Mouse (Mus musculus) cerebellum, postnatal 14 days (tissue): ENCODE measurements around the gene Il3ra.

Experiments used
- DNase-seq, 2 experiments: peaks; one replicate each; pipeline ENCODE4 v3.0.0; 2021; ENCODE audit warnings: mixed read lengths in 2 of 2

Il3ra gene

DNA sequence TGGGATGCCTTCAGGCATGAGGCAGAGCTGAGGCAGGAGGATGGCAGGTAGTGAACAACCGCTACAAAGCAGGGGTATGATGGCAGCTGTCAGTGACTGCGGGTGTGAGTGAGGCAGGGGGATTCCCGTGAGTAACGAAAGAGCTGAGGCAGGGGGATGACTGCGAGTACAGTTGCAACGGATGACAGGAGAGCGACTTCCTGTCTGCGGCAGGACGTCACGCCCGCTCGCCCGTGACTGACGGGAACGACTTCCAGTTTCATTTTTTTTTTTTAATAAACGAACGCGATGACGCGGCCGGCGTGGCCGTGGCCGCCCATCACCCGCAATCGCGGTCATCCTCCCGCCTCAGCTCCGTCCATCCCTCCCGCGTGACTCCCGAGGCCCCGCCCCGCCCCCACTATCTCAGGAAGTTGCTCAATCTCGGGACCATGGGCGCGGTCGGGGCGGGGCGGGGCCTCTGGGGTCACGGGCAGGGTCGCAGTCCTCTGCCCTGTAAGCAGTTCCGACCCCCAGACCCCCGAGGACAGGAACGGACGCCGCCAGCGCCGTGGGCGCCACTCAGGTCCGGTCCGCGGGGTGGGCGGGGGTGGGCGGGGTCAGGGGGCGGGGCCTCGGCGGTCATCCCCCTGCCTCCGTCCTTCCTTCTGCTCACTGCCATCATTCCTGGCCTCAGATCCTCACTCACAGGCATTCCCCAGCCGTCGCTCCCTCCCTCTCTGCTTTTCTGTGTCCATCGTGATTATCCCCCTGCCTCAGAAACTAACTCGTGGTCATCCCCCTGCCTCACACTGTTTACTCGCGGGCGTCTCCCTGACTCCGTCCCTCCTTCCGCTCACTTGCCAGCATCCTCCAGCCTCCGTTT lies at the start of gene Il3ra:
Gene Il3ra (plus strand): TSS at position 328 of the 865 bp plus-strand sequence.
- peak; percentile 80 to 89 for DNase-seq

DNA sequence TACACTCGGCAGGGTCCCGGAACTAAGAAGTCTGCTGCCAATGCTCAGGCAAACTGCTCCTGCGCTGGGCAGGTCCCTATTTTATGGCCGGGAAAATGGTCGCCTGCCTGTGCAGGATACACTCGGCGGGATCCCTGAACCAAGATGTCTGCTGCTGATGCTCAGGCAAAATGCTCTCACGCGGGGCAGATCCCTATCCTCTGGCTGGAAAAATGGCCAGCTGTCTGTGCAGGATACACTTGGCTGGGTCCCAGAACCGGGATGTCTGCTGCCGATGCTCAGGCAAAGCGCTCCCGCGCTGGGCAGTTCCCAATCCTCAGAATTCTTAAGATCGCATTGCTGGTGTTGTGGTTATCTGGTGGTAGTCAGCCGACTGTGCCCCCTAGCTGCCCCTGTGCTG lies 37.1 kb upstream of the Il3ra start:
- peak; percentile 70 to 77 for DNase-seq

DNA sequence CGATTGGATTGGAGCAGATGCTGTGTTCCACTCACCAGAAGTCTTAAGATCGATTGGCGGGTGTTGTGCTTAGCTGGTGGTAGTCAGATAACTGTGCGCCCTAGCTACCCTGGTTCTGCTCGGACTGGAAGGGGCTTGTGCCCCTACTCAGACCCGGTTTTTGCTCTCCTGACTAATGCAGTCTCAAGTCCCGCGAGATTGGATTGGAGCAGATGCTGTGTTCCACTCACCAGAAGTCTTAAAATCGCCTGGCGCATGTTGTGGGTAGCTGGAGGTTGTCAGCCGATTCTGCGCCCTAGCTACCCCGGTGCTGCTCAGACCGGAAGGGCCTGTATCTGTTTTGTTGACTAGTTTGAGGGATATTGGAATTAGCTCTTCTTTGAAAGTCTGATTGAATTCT lies 36.7 kb upstream of the Il3ra start:
- peak; percentile 36 to 37 for DNase-seq

DNA sequence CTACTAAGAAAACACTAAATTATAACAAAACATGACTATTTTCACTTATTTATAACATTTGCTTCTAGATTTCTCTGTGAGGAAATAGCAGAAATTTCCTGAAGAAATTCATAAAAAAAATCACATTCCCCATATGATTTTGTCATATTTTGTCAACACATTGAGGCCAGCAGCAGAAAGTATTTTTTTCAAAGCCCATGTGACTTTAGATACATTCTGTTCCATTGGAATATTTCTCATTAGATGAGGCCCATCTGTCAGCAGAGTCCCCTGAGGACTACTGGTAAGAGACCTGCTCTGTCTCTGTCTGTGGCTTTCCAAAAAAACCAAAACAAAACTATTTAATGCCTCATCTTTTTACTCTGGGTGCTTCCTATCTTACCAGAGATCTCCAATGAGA lies 23.5 kb upstream of the Il3ra start, which contains the start of gene Olfr31:
Gene Olfr31 (plus strand): TSS at position 301 of the 400 bp plus-strand sequence.
- no peak for DNase-seq

DNA sequence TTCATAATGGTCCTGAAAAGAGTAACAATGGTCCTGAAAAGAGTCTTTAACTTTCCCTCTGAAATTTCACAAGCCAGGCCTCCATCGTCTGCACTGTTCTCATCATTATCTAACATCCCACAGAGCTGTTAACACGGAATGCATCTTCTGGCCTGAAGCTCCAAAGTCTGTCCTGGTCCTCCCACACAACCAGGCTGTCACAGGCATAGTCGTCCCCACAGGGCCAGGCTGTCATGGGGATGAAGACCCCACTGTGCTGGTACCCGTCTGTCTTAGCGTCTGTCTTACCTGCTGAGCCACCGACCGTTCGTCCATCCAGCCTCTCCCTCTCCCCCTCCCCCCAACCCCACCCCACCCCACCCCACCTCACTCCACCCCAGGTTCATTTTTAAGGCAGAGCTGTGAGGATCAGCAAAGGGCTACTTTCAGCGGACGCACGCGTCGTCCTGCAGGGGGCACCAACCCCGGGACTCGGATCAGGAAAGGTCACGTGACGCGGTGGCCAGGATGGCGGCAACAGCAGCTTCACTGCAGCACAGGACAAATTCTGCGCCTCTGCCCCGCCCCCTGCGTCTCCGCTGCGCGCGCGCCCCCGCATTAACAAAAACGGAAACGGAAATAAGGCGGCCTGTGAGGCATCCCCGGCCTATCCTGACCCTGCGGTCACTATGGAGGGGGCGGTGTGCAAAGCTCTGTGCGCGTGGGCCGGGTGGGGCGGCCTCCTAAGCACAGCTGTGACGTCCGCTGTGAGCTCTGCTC lies 783 bp upstream of the Il3ra start:
- DNase-seq, result peak; percentile 92 to 96

DNA sequence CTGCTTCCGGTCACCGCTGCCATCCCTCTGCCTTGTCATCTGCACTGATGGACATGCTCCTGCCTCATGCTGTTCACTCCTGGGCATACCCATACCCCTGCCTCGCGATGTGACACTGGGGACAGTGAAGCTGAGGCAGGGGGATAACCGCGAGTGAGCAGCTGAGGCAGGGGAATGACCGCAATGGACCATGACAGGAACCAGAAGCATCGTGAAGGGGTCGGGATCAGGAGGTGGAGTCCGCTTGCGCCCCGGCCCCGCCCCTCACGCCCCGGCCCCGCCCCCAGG lies 682 bp downstream of the Il3ra start:
- no peak for DNase-seq

DNA sequence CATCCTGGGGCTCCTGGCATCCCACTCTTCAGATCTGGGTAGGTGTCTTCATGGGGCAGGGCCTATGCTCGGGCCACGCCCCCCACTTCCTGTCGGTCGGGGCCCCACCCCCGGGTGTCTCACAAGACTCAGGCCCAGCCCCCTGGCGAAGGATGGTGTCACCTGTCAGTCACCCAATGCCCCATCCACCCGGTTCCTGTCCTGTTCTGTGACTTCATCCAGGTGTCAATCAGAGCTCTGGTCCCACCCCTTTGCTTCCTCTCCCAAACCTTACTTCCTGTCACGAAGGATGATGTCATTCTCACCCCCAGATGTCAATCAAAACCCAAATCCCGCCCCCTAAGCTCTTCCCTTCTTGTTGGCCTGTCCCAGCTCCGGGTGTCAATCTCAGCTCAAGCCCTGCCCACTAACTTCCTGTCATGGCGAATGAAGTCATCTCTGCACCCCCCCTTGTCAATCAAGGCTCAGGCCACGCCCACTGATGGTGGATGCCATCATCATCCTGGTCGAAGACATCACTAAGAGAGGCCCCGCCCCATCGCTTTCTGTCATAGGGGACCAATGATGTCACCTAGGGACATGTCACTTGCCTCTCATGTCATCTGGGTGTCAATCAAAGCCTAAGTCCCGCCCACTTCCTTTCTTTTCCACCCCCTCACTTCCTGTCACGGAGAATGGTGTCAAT lies 1.2 kb downstream of the Il3ra start:
- DNase-seq, result peak; percentile 32 to 71

DNA sequence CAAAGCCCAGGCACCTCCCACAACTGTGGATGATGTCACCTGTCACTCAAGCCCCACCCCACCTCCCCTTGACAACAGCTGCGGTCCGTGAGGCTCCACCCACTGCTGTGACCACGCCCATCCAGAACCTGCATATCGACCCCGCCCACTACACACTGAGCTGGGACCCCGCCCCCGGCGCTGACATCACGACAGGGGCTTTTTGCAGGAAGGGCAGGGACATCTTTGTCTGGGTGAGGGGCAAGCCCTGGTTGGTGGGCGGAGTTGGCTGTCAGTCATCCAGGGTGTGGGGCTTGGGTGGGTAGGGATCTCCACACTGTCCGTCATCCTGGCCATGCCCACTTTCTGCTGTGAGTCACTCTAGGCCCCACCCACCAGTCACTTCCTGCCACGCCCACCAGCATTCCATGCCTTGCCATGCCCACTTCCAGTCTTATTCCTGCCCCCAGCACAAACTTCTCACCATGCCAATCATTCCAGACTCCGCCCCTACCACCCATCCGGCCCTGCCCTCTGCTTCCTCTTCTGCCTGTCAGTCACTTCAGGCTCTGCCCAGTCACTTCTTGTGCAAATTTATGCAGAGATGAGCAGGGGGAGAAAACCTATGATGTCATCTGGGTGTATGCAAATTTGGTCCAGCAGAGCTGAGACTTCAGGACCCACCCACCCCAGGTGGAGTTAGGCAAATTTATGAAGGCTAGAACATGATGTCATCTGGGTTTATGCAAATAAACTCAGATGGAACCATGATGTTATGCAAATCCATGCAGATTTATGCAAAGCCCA lies 2.0 kb downstream of the Il3ra start:
- DNase-seq, result peak; percentile 28 to 64

DNA sequence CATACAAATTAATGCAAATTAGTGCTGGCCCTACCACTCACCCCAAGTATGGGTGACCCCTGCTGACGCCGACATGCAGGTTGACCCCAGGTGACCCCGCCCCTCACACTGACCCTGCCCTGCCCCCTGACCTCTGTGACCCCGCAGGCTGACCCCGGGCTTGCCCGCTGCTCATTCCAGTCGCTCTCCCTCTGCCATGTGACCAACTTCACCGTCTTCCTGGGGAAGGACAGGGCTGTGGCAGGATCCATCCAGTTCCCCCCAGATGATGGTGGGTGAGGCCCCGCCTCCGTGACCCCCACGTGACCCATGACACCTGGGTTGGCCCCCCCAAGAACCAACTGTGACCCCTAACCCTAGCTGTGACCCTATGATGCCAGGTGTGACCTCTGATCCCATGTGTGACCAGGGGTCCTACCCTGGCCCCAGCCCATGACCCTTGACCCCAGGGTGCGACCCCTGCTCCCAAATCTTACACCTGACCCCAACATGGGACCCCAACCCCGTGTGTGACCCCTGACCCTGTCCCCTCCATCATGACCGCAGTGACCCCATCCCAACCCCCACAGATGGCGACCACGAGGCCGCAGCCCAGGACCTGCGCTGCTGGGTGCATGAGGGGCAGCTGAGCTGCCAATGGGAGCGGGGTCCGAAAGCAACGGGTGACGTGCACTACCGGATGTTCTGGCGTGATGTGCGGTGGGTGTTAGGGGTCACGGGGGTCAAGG lies 2.8 kb downstream of the Il3ra start:
- DNase-seq, result peak; percentile 18 to 52

DNA sequence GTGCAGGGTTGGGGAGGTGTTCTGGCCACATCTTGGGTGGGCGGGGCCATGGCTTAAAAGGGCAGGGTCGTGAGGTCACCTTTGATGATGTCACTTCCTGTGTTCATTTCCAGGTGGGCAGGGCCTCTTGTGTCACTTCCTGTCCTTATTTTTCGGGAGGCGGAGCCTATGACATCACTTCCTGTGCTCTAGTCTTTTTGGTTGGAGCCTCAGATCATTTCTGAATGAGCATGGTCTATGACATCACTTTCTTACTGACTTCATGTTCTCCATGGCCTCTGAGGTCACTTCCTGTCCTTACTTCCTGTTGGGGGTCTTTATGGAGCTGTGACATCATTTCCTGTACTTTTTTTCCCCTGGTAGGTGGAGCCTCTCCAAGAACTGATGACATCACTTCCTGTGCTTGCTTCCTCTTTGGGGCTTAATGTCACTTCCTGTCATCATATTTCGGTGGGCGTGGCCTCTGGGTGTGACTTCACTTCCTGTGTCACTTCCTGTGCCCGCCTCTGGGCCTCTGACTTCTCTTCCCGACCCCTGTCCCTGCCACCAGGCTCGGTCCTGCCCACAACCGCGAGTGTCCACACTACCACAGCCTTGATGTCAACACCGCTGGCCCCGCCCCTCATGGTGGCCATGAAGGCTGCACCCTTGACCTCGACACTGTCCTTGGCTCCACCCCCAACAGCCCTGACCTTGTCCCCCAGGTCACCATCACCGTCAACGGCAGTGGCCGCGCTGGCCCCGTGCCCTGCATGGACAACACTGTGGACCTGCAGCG lies 3.6 kb downstream of the Il3ra start:
- peak; percentile 7 to 42 for DNase-seq

DNA sequence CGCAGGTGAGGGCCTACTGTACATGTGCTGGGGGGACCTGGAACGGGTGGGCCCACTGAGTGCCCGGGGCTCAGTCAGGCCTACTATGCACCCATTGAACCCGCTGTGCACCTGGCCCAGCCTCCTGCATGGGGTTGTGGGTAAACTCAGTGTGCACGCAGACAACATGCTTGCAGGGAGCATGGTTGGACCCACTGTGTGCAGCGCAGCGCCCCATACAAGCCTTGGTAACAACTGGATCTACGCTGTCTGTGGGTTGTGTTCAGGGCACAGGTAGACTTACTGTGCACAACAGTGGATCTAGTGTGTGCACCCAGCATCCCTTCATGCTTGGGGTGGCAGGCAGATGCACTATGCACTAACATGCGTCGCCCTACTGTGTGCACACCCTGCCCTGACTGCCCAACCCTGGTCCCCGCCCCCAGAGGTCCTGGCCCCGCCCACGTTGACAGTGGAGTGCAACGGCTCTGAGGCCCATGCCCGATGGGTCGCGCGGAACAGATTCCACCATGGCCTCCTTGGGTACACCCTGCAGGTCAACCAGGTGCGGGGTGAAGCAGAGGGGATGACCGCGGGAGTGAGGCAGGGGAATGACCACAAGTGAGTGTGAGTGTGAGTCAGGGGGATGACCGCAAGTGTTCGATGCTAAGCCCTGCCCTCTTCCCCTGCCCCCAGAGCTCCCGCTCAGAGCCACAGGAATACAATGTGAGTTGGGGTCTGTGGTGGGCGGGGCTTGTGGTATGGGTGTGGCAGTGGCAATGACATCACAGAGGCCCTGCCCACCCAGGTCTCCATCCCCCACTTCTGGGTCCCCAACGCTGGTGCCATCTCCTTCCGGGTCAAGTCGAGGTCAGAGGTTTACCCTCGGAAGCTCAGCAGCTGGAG lies 4.4 kb downstream of the Il3ra start:
- DNase-seq, result peak; percentile 4 to 35

DNA sequence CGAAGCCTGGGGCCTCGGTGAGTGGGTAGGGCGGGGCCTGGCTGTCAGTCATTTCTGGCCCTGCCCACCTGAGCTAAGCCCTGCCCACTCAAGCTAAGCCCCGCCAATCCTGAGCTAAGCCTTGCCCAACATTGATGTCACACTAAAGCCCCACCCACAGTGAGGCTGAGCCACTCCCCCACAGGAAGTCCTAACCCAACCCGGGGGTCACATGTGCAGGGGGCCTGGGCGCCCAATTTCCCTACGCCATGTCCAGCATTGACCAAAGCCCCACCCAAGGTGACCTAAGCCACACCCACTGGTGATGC lies 5.0 kb downstream of the Il3ra start:
- peak in 1 of 2 experiments; percentile 12 for DNase-seq

DNA sequence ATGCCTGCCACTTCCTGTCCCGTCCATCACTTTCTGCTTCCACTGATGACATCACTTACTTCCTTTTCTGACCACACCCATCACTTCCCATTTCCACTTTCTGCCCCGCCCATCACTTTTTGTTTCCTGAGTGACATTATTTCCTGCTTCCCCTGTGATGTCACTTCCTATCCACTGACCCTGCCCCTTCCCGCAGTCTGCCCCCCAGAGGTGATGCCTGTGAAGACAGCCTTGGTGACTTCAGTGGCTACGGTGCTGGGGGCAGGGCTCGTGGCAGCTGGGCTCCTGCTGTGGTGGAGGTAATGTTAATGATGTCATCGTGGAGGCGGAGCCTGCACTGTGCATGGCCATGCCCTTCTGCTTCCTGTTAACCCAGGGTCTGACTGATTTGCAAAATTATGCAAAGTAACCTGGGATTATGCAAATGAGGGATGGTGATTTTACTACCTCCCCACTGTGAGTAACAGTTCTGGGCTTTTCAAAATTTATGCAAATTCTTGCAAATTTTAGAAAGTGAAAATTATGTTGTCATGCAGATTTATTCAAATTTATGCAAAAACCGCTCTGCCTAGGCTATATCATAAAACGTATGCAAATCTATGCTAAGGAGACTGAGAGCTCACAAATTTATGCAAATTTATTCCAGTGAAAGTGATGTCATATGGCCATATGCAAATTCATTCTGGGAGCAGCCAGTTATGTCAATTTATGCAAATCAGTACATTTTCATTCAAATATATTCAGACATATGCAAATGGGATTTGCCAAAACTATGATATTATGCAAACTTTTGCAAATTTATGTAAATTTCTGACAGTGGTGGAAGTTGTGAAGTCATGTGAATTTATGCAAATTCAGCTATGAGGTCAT lies 5.9 kb downstream of the Il3ra start:
- DNase-seq, result peak; percentile 2 to 30

DNA sequence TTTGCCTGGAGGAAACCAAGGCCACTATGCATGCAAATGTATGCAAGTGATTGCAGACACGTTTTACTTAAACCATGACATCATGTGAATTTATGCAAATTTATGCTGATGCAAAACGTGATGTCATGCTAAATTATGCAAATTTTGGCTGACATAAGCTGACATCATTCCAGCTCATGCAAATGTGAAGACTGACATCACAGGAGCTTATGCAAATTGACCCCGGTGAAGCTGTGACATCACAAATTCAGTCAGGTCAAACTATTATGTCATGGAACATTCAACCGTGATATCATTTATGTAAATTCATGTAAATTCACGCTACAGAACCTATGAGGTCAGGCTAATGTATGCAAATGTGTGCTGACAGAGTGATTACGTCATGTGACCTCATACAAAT lies 6.5 kb downstream of the Il3ra start:
- DNase-seq, result no peak

DNA sequence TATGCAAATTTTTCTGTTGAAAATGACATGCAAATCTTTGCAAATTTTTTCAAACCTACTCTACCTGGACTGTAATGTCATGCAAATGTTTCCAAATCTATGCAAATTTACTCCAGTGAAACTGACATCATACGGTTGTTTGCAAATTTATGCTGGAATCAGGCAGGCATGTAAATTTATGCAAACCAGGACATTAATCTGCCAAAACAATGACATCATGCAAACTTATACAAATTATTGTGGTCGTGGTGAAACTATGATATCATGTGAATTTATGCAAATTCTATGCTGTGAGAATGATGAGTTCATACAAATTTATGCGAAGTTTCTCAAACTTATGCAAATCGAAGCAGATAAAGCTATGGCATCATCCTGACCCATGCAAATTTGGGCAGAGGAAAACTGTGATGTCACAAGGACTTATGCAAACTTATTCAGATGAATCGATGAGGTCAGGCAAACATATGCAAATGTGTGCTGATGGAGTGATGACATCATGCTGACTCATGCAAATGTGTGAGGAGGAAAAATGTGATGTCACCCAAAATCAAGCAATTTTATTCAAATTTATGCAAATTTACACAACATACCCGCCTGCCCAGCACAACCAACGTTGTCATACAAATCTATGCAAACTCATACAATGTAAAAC lies 7.1 kb downstream of the Il3ra start:
- DNase-seq, result no peak

DNA sequence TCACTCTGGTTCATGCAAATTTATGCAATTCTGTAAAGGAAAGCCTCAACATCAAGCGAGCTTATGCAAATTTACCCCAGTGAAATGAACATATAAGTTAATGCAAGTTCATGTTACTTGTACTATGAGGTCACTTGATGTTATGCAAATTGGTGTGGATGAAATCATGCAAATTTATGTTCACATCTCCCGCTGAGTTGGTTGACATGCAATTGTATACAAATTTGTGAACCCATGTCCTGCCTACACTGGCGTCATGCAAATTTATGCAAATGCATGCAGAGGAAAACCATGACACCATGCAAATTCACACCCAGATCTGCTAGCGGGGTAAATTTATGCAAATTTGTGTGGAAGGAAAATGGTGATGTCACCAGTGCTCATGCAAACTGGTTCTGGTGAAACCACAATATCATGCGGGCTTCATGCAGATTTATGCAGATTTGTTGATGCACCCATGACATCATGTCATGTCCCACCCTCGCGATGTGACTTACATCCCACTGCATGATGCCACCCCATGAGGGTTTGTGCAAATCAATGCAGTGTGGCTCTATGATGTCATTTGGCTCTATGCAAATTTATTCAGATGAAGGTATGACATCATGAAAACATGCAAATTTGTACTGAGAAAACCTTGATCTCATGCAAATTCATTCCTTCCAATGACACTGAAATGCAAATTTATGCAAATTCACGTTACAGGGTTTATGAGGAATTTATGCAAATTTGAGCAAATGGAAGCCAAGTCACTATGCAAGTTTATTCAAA lies 7.8 kb downstream of the Il3ra start:
- DNase-seq, result no peak

DNA sequence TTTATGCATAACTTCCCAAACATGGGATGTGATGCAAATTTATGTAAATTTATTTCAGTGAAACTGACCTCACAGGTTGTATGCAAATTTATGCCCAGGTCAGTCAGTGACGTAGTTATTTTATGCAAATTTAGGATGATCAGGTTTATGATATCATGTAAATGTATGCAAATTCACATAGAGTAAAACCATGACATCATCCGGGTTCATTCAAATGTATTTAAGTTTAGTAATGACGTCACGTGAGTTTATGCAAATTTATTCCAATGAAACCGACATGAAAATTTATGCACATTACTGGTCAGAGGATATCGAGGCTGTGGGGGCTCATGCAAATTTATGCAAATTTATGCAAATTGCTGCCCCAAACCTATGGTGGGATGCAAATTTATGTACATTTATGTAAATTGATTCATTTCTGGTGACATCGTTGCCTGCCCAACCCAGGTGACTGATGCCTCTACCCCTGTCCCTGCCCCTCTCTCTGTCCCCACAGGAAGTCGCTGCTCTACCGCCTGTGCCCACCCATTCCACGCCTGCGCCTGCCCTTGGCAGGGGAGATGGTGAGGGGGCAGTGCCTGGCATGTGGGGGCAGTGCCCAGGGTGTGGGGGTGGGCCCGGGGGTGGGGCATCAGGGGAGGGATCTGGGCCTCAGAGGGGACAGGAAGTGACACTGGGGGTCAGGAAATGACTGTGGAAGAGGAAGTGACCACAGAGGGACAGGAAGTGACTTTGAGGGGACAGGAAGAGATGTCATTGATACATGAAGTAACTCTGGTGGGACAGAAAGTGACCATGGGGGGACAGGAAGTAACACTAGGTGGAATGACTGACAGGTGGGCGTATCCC lies 8.7 kb downstream of the Il3ra start:
- no peak for DNase-seq
